Mouse (Mus musculus) thymus, adult 2 months (tissue): ENCODE measurements at regions not wholly inside any gene's neighbourhood (a gene's known extent, or its start where the extent isn't known, plus 50 kb on each side); places are given as distances from the start of the nearest gene placed in this dataset.
"Not testable (repeated sequence)": the region's sequence is repeated elsewhere in the genome, so short reads cannot be mapped to it uniquely, and the experiment has no call there.

Experiments used
- DNase-seq: peaks from one replicate; pipeline ENCODE4 v3.0.0; 2021
- H3K27ac ChIP-seq: fragments of 200-500 bp; 2 replicates; pipeline ENCODE4 v1.5.1; 2012; ENCODE audit warnings: low read length, control low read depth; ENCODE audit not compliant: control insufficient read depth, insufficient read depth
- H3K27me3 ChIP-seq: fragments of 200-500 bp; 2 replicates; pipeline ENCODE4 v1.6.1; 2012; ENCODE audit warnings: mild to moderate bottlenecking, low read length, moderate library complexity, mixed read lengths; ENCODE audit not compliant: control insufficient read depth, insufficient read depth
- H3K36me3 ChIP-seq: fragments of 200-500 bp; 2 replicates; pipeline ENCODE4 v1.6.1; 2012; ENCODE audit warnings: mild to moderate bottlenecking, low read length, moderate library complexity; ENCODE audit not compliant: control insufficient read depth, insufficient read depth
- H3K4me1 ChIP-seq: fragments of 200-500 bp; replicated peaks from 2 replicates; pipeline ENCODE4 v1.6.1; 2012; ENCODE audit warnings: low read length; ENCODE audit not compliant: control insufficient read depth, insufficient read depth
- H3K4me3 ChIP-seq: fragments of 200-500 bp; 2 replicates; pipeline ENCODE4 v1.5.1; 2012; ENCODE audit warnings: mild to moderate bottlenecking, low read length, control low read depth, moderate library complexity; ENCODE audit not compliant: control insufficient read depth, insufficient read depth
- CTCF ChIP-seq: fragments of 200-500 bp; IDR thresholded peaks from 2 replicates; pipeline ENCODE4 v1.5.1; 2012; ENCODE audit warnings: mild to moderate bottlenecking, control low read depth, low read length, moderate library complexity, borderline replicate concordance; ENCODE audit not compliant: control insufficient read depth, poor library complexity, insufficient read depth; ENCODE audit errors: extremely low read depth
- POLR2A ChIP-seq: fragments of 200-500 bp; IDR thresholded peaks from 2 replicates; pipeline ENCODE4 v1.6.1; 2012; ENCODE audit warnings: mild to moderate bottlenecking, low read length, control low read depth, moderate library complexity; ENCODE audit not compliant: control insufficient read depth, poor library complexity, insufficient read depth; ENCODE audit errors: extremely low read depth
- WGBS: fragments of 180-500 bp; shearing (Covaris S2); methylation state at CpG from one replicate; pipeline ENCODE4 v1.1.7; 2018; 5-methylcytosine and 5-hydroxymethylcytosine counted together

- no peak for TF ChIP-seq CTCF
- no peak for TF ChIP-seq POLR2A
- 28% methylated on average over 2 of the region's 2 CpGs for WGBS
- H3K36me3 ChIP-seq, result no peaks in the 10 kb centered on the region
- H3K4me1 ChIP-seq, result no peaks in the 10 kb centered on the region
- H3K4me3 ChIP-seq, result no peak overlapping the region
- no peaks in the 10 kb centered on the region for H3K27me3 ChIP-seq
- no peak for DNase-seq
- H3K27ac ChIP-seq, result no peak overlapping the region
These were observed 418.4 kb upstream of the Arrdc4 start for GRCm38 (mm10) chr7:69167456-69167855.

- no peak overlapping the region for H3K4me3 ChIP-seq
- no peak for DNase-seq
These were observed 412.9 kb upstream of the Arrdc4 start for GRCm38 (mm10) chr7:69161916-69162315.

GRCm38 (mm10) chr7:69142351-69142750 is 393.3 kb upstream of the Arrdc4 start:
- TF ChIP-seq POLR2A (no peak), CTCF (no peak)
- Histone ChIP-seq H3K36me3 (no peaks in the 10 kb centered on the region), H3K4me3 (no peak overlapping the region), H3K27me3 (no peaks in the 10 kb centered on the region), H3K4me1 (no peaks in the 10 kb centered on the region), H3K27ac (no peak overlapping the region)
- DNase-seq, result no peak
- 80% methylated on average over 3 of the region's 3 CpGs for WGBS

More at GRCm38 (mm10) chr7:69161916-69162315, 412.9 kb upstream of the Arrdc4 start:
- 71% methylated on average over 4 of the region's 4 CpGs for whole genome bisulfite sequencing
- H3K27me3 ChIP-seq, result no peaks in the 10 kb centered on the region
- no peaks in the 10 kb centered on the region for H3K36me3 ChIP-seq
- no peaks in the 10 kb centered on the region for H3K4me1 ChIP-seq
- TF ChIP-seq CTCF, result no peak
- no peak for TF ChIP-seq POLR2A
- no peak overlapping the region for H3K27ac ChIP-seq

GRCm38 (mm10) chr7:69133441-69133840 is 384.4 kb upstream of the Arrdc4 start:
- Histone ChIP-seq H3K4me3 (no peak overlapping the region), H3K36me3 (no peaks in the 10 kb centered on the region), H3K4me1 (no peaks in the 10 kb centered on the region), H3K27me3 (no peaks in the 10 kb centered on the region), H3K27ac (no peak overlapping the region)
- no peak for TF ChIP-seq POLR2A
- TF ChIP-seq CTCF, result no peak
- WGBS, result 88% methylated on average over 2 of the region's 2 CpGs
- no peak for DNase-seq

- not testable (repeated sequence) for H3K36me3 ChIP-seq
- WGBS, result 95% methylated on average over 3 of the region's 4 CpGs
These were observed 352.7 kb upstream of the Arrdc4 start for GRCm38 (mm10) chr7:69101770-69102169.

GRCm38 (mm10) chr7:69097587-69098095 is 348.6 kb upstream of the Arrdc4 start:
- no peak for DNase-seq
- no peaks in the 10 kb centered on the region for H3K36me3 ChIP-seq
- WGBS, result 65% methylated on average over 9 of the region's 9 CpGs
- TF ChIP-seq POLR2A, result no peak
- TF ChIP-seq CTCF, result no peak
- H3K27ac ChIP-seq, result no peak overlapping the region
- no peaks in the 10 kb centered on the region for H3K4me1 ChIP-seq
- no peaks in the 10 kb centered on the region for H3K27me3 ChIP-seq
- no peak overlapping the region for H3K4me3 ChIP-seq

More at GRCm38 (mm10) chr7:69101770-69102169, 352.7 kb upstream of the Arrdc4 start:
- DNase-seq, H3K27me3 ChIP-seq, H3K27ac ChIP-seq, H3K4me1 ChIP-seq, H3K4me3 ChIP-seq: not testable (repeated sequence)

- WGBS, result 92% methylated on average over 7 of the region's 7 CpGs
- H3K27ac ChIP-seq, result no peak overlapping the region
- no peak overlapping the region for H3K4me3 ChIP-seq
- no peaks in the 10 kb centered on the region for H3K4me1 ChIP-seq
- DNase-seq, result no peak
- no peaks in the 10 kb centered on the region for H3K27me3 ChIP-seq
- no peaks in the 10 kb centered on the region for H3K36me3 ChIP-seq
- TF ChIP-seq CTCF (no peak), POLR2A (no peak)
These were observed 325.7 kb upstream of the Arrdc4 start for GRCm38 (mm10) chr7:69074780-69075179.
